Mouse (Mus musculus) retina, adult 2 months (tissue): ENCODE results near the gene Fabp3.

Source experiments
- DNase-seq: peaks from one replicate; pipeline ENCODE4 v3.0.0-alpha.2; 2012; ENCODE audit warnings: low read depth, low spot score

Gene Fabp3

GRCm38 (mm10) chr4:130294513-130294912, 13.9 kb upstream of the Fabp3 start:
- DNase-seq = no peak

GRCm38 (mm10) chr4:130295047-130295745, 13.2 kb upstream of the Fabp3 start:
- DNase-seq = no peak

- no peak for DNase-seq
Measured at GRCm38 (mm10) chr4:130296243-130296965, 12.0 kb upstream of the Fabp3 start.

- DNase-seq = no peak
Measured at GRCm38 (mm10) chr4:130297123-130297529, 11.3 kb upstream of the Fabp3 start.

GRCm38 (mm10) chr4:130298877-130299628, 9.3 kb upstream of the Fabp3 start:
- no peak for DNase-seq

GRCm38 (mm10) chr4:130299629-130300018, 8.8 kb upstream of the Fabp3 start:
- no peak for DNase-seq

- DNase-seq = no peak
Measured at GRCm38 (mm10) chr4:130302285-130302870, 6.0 kb upstream of the Fabp3 start.

- DNase-seq = no peak
Measured at GRCm38 (mm10) chr4:130304746-130305145, 3.6 kb upstream of the Fabp3 start.

GRCm38 (mm10) chr4:130306796-130307630, 1.4 kb upstream of the Fabp3 start:
- DNase-seq = no peak

- no peak for DNase-seq
Measured at GRCm38 (mm10) chr4:130307851-130308230, 554 bp upstream of the Fabp3 start.

- no peak for DNase-seq
Measured at GRCm38 (mm10) chr4:130309254-130309653, 859 bp downstream of the Fabp3 start.

- no peak for DNase-seq
Measured at GRCm38 (mm10) chr4:130312526-130312925, 4.1 kb downstream of the Fabp3 start.

GRCm38 (mm10) chr4:130313552-130313951, 5.2 kb downstream of the Fabp3 start:
- DNase-seq = no peak

- DNase-seq = no peak
Measured at GRCm38 (mm10) chr4:130315771-130316527, 7.6 kb downstream of the Fabp3 start.

GRCm38 (mm10) chr4:130316691-130317090, 8.3 kb downstream of the Fabp3 start:
- no peak for DNase-seq

- no peak for DNase-seq
Measured at GRCm38 (mm10) chr4:130318122-130318521, 9.7 kb downstream of the Fabp3 start.

- DNase-seq = no peak
Measured at GRCm38 (mm10) chr4:130319564-130319963, 11.2 kb downstream of the Fabp3 start.

- no peak for DNase-seq
Measured at GRCm38 (mm10) chr4:130321640-130322039, 13.2 kb downstream of the Fabp3 start.

- no peak for DNase-seq
Measured at GRCm38 (mm10) chr4:130322567-130322966, 14.2 kb downstream of the Fabp3 start.

GRCm38 (mm10) chr4:130323165-130323564, 14.8 kb downstream of the Fabp3 start:
- DNase-seq = no peak
